Mouse (Mus musculus): ENCODE measurements at regions not wholly inside any gene's neighbourhood (a gene's known extent, or its start where the extent isn't known, plus 50 kb on each side); places are given as distances from the start of the nearest gene placed in this dataset.
"Not testable (repeated sequence)": the region's sequence is repeated elsewhere in the genome, so short reads cannot be mapped to it uniquely, and the experiment has no call there.

DNA sequence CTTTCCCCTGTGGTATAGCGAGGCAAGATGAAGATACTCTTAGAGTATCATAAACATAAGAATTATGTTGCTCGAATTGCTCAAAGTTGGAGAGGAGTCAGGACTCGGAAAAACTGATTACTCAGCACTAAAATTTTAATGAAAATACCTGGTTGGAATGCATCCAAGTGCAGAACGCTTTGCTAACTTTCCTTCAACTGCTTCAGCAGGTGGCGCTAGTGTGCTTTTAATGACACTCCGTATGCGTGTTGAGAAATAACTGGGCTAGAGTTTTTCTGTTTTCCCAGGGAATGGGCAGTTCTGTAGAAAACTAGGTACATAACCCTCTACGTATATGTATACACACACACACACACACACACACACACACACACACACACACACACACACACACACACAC is 221.0 kb downstream of the Grxcr1 start:
- Histone ChIP-seq H3K27ac (replicated peaks) (no peak overlapping the region), H3K9ac (no peak overlapping the region), H3K9me3 (replicated peaks) (no peaks in the 10 kb centered on the region), H3K36me3 (no peaks in the 10 kb centered on the region), H3K27me3 (no peaks in the 10 kb centered on the region), H3K4me2 (replicated peaks) (no peak overlapping the region), H3K4me3 (replicated peaks) (no peak overlapping the region; the same call in 1 of the 2 replicates), H3K4me1 (no peaks in the 10 kb centered on the region)
- no peak for ATAC-seq (ENCODE audit: insufficient number of reproducible peaks, low FRiP score, low TSS enrichment, low read depth)
- 10% methylated on average over 8 of the region's 8 CpGs for WGBS

GRCm38 (mm10) chr5:68253476-68253875 is 221.8 kb downstream of the Grxcr1 start:
- Histone ChIP-seq H3K4me1 (no peaks in the 10 kb centered on the region), H3K4me3 (replicated peaks) (no peak overlapping the region), H3K9ac (no peak overlapping the region), H3K27ac (replicated peaks) (no peak overlapping the region), H3K27me3 (no peaks in the 10 kb centered on the region), H3K36me3 (no peaks in the 10 kb centered on the region), H3K4me2 (replicated peaks) (no peak overlapping the region), H3K9me3 (replicated peaks) (no peaks in the 10 kb centered on the region)
- 49% methylated on average over 1 of the region's 1 CpGs for WGBS
- ATAC-seq (ENCODE audit: insufficient number of reproducible peaks, low FRiP score, low TSS enrichment, low read depth): no peak

DNA sequence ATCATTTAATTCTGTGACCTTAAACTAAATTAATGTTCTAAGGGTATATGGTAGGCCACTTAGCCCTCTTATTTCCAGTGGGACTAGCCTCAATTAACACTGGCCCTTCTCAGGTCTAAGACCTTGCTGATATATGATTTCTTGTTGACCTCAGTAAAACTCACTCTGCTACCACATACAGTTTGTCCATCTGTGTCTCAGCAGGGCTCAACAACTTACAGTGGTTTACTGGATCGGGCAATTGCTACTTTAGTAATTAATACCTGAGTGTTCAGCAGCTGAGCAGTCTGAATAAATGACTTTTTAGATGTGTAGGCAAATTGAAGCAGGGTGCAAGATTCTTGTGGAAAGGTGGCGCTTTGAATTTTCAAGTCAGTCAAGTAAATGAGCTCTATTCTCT is 222.5 kb downstream of the Grxcr1 start:
- Histone ChIP-seq H3K27ac (replicated peaks) (no peak overlapping the region), H3K36me3 (no peaks in the 10 kb centered on the region), H3K4me3 (replicated peaks) (no peak overlapping the region), H3K4me1 (no peaks in the 10 kb centered on the region), H3K9me3 (replicated peaks) (no peaks in the 10 kb centered on the region), H3K9ac (no peak overlapping the region), H3K27me3 (no peaks in the 10 kb centered on the region), H3K4me2 (replicated peaks) (no peak overlapping the region)
- WGBS: 71% methylated on average over 2 of the region's 2 CpGs
- no peak for ATAC-seq (ENCODE audit: insufficient number of reproducible peaks, low FRiP score, low TSS enrichment, low read depth)

GRCm38 (mm10) chr5:68264206-68264605 is 232.6 kb downstream of the Grxcr1 start:
- no peaks in the 10 kb centered on the region for H3K36me3 ChIP-seq
- no peaks in the 10 kb centered on the region for H3K9me3 ChIP-seq (replicated peaks)
- H3K4me1 ChIP-seq: no peaks in the 10 kb centered on the region
- ATAC-seq (ENCODE audit: insufficient number of reproducible peaks, low FRiP score, low TSS enrichment, low read depth): no peak
- H3K27ac ChIP-seq (replicated peaks): no peak overlapping the region
- WGBS: 83% methylated on average over 3 of the region's 3 CpGs
- no peaks in the 10 kb centered on the region for H3K27me3 ChIP-seq
- H3K9ac ChIP-seq: no peak overlapping the region
- no peak overlapping the region for H3K4me2 ChIP-seq (replicated peaks)
- no peak overlapping the region for H3K4me3 ChIP-seq (replicated peaks)

DNA sequence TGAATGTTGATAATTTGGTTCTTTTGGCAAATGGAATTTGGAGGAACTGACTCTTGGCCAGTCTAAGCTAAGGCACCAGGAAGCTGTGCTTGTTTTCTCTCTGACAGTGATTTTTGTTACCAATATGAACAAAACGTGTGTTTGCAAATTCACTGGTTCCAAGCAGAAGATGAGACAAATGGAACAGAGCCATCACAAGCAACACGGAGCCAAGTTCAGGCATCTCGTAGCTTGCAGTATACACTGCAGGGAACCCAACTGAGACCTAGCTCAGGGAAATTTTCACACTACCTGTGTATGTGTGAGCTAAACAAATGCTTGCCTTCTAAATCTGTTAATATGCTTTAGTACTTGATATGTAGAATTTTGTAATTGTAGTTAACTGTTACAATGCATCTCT is 242.6 kb downstream of the Grxcr1 start:
- H3K4me1 ChIP-seq: no peaks in the 10 kb centered on the region
- WGBS: 78% methylated on average over 3 of the region's 3 CpGs
- H3K9me3 ChIP-seq (replicated peaks): no peaks in the 10 kb centered on the region
- H3K9ac ChIP-seq: no peak overlapping the region
- H3K4me2 ChIP-seq (replicated peaks): no peak overlapping the region
- no peak for ATAC-seq (ENCODE audit: insufficient number of reproducible peaks, low FRiP score, low TSS enrichment, low read depth)
- H3K36me3 ChIP-seq: no peaks in the 10 kb centered on the region
- H3K27ac ChIP-seq (replicated peaks): no peak overlapping the region
- H3K4me3 ChIP-seq (replicated peaks): no peak overlapping the region
- H3K27me3 ChIP-seq: no peaks in the 10 kb centered on the region

GRCm38 (mm10) chr5:68275558-68276263 is 244.1 kb downstream of the Grxcr1 start:
- H3K36me3 ChIP-seq: no peaks in the 10 kb centered on the region
- H3K4me2 ChIP-seq (replicated peaks): no peak overlapping the region
- ATAC-seq (ENCODE audit: insufficient number of reproducible peaks, low FRiP score, low TSS enrichment, low read depth): no peak
- 78% methylated on average over 5 of the region's 5 CpGs for WGBS
- no peaks in the 10 kb centered on the region for H3K4me1 ChIP-seq
- H3K4me3 ChIP-seq (replicated peaks): no peak overlapping the region
- H3K9me3 ChIP-seq (replicated peaks): no peaks in the 10 kb centered on the region
- no peak overlapping the region for H3K27ac ChIP-seq (replicated peaks)
- no peaks in the 10 kb centered on the region for H3K27me3 ChIP-seq
- H3K9ac ChIP-seq: no peak overlapping the region

- not testable (repeated sequence) for ATAC-seq (ENCODE audit: insufficient number of reproducible peaks, low FRiP score, low TSS enrichment, low read depth)
Observed at GRCm38 (mm10) chr5:68295774-68296173, 264.1 kb downstream of the Grxcr1 start.

GRCm38 (mm10) chr5:68313187-68313586 is 281.6 kb downstream of the Grxcr1 start:
- Histone ChIP-seq H3K4me1 (no peaks in the 10 kb centered on the region), H3K4me2 (replicated peaks) (no peak overlapping the region), H3K27ac (replicated peaks) (no peak overlapping the region), H3K4me3 (replicated peaks) (no peak overlapping the region), H3K9me3 (replicated peaks) (no peaks in the 10 kb centered on the region), H3K9ac (no peak overlapping the region), H3K36me3 (no peaks in the 10 kb centered on the region), H3K27me3 (no peaks in the 10 kb centered on the region)
- ATAC-seq (ENCODE audit: insufficient number of reproducible peaks, low FRiP score, low TSS enrichment, low read depth): no peak
- 73% methylated on average over 3 of the region's 3 CpGs for WGBS

More at GRCm38 (mm10) chr5:68295774-68296173, 264.1 kb downstream of the Grxcr1 start:
- H3K27me3 ChIP-seq; H3K9ac ChIP-seq; H3K4me3 ChIP-seq (replicated peaks); H3K27ac ChIP-seq (replicated peaks); H3K9me3 ChIP-seq (replicated peaks); H3K36me3 ChIP-seq; H3K4me1 ChIP-seq; H3K4me2 ChIP-seq (replicated peaks): not testable (repeated sequence)
- 79% methylated on average over 2 of the region's 2 CpGs for WGBS

DNA sequence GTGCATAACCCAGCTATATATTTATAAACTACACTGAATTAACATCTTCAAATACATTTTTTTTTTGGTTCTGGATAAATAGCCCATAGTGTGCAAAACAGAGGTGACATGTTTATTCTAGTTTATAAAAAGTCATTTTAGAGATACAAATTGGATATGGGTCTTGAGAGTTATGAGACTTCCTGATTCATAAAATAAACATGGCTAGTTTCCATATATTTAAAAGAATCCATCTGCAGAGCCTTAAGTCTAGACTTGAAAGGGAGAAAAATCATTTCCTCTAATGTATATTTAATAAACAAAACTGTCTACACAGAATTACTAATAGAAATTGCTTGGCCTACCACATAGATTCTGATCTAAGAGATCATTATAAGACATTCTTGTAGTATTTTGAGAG is 287.3 kb downstream of the Grxcr1 start:
- Histone ChIP-seq H3K4me2 (replicated peaks) (no peak overlapping the region), H3K4me3 (replicated peaks) (no peak overlapping the region), H3K27me3 (no peaks in the 10 kb centered on the region), H3K27ac (replicated peaks) (no peak overlapping the region), H3K9ac (no peak overlapping the region), H3K9me3 (replicated peaks) (no peaks in the 10 kb centered on the region), H3K4me1 (no peaks in the 10 kb centered on the region), H3K36me3 (no peaks in the 10 kb centered on the region)
- ATAC-seq (ENCODE audit: insufficient number of reproducible peaks, low FRiP score, low TSS enrichment, low read depth): no peak

GRCm38 (mm10) chr5:68326998-68327593 is 295.5 kb downstream of the Grxcr1 start:
- H3K9me3 ChIP-seq (replicated peaks): no peaks in the 10 kb centered on the region
- WGBS: 71% methylated on average over 2 of the region's 2 CpGs
- H3K27ac ChIP-seq (replicated peaks): no peak overlapping the region
- H3K4me3 ChIP-seq (replicated peaks): no peak overlapping the region
- H3K4me1 ChIP-seq: no peaks in the 10 kb centered on the region
- no peak for ATAC-seq (ENCODE audit: insufficient number of reproducible peaks, low FRiP score, low TSS enrichment, low read depth)
- H3K36me3 ChIP-seq: no peaks in the 10 kb centered on the region
- H3K4me2 ChIP-seq (replicated peaks): no peak overlapping the region
- no peaks in the 10 kb centered on the region for H3K27me3 ChIP-seq
- H3K9ac ChIP-seq: no peak overlapping the region

- H3K4me3 ChIP-seq (replicated peaks): no peak overlapping the region
- H3K9me3 ChIP-seq (replicated peaks): no peaks in the 10 kb centered on the region
- H3K27me3 ChIP-seq: no peaks in the 10 kb centered on the region
- no peak overlapping the region for H3K4me2 ChIP-seq (replicated peaks)
- no peaks in the 10 kb centered on the region for H3K36me3 ChIP-seq
- H3K9ac ChIP-seq: no peak overlapping the region
- 59% methylated on average over 3 of the region's 3 CpGs for WGBS
- H3K4me1 ChIP-seq: no peaks in the 10 kb centered on the region
- ATAC-seq (ENCODE audit: insufficient number of reproducible peaks, low FRiP score, low TSS enrichment, low read depth): no peak
- H3K27ac ChIP-seq (replicated peaks): no peak overlapping the region
Observed at GRCm38 (mm10) chr5:68329311-68329710, 297.7 kb downstream of the Grxcr1 start.

DNA sequence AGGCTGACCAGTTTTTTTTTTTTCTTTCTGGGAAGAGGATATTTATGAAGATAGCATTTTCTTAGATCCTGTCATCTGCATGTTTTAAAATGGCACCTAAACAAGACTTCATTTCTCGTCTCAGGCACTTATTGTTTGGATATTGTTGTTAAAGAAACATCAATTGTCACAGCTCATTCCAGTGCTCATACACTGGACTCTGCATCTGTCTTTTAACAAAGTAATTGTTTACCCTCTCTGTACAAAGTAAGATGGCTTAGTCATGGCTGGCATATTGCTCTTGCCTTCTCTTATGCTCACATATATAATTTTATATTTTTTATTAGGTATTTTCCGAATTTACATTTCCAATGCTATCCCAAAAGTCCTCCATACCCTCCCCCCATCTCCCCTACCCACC is 298.2 kb downstream of the Grxcr1 start:
- Histone ChIP-seq H3K36me3 (no peaks in the 10 kb centered on the region), H3K9me3 (replicated peaks) (no peaks in the 10 kb centered on the region), H3K9ac (no peak overlapping the region), H3K27ac (replicated peaks) (no peak overlapping the region), H3K4me3 (replicated peaks) (no peak overlapping the region), H3K4me1 (no peaks in the 10 kb centered on the region), H3K27me3 (no peaks in the 10 kb centered on the region), H3K4me2 (replicated peaks) (no peak overlapping the region)
- 54% methylated on average over 2 of the region's 2 CpGs for WGBS
- no peak for ATAC-seq (ENCODE audit: insufficient number of reproducible peaks, low FRiP score, low TSS enrichment, low read depth)

Data from embryonic facial prominence, embryonic 15.5 days (tissue).